Mouse (Mus musculus) myocyte (in vitro differentiated cells): ENCODE results near the gene Olig2.

Source experiments
- CEBPB ChIP-seq: IDR thresholded peaks from 2 replicates; pipeline ENCODE4 v1.6.1; 2011; ENCODE audit warnings: mild to moderate bottlenecking, moderate library complexity; ENCODE audit not compliant: poor library complexity, insufficient read depth, severe bottlenecking
- MYOG ChIP-seq, 3 experiments: IDR thresholded peaks; one replicate each; pipeline ENCODE4 v1.6.1; 2011; ENCODE audit warnings: control low read depth in 2 of 3, low read depth in 2 of 3, mild to moderate bottlenecking in 2 of 3; ENCODE audit not compliant: insufficient read length in 2 of 3, control insufficient read depth in 1 of 3, insufficient read depth in 1 of 3
- POLR2A ChIP-seq: IDR thresholded peaks from one replicate; pipeline ENCODE4 v1.6.1; 2011; ENCODE audit warnings: low read depth, mild to moderate bottlenecking, control low read depth, moderate library complexity; ENCODE audit not compliant: insufficient read length
- TCF12 ChIP-seq: IDR thresholded peaks from one replicate; pipeline ENCODE4 v1.6.1; 2011; ENCODE audit warnings: mild to moderate bottlenecking, control low read depth; ENCODE audit not compliant: poor library complexity, insufficient read depth, severe bottlenecking
- TCF3 ChIP-seq: IDR thresholded peaks from one replicate; pipeline ENCODE4 v1.6.1; 2011; ENCODE audit warnings: low read depth, control low read depth; ENCODE audit not compliant: insufficient read length
- USF1 ChIP-seq: IDR thresholded peaks from one replicate; pipeline ENCODE4 v1.6.1; 2011; ENCODE audit warnings: low read depth, mild to moderate bottlenecking, control low read depth, moderate library complexity

- no peak for TF ChIP-seq POLR2A
- TF ChIP-seq MYOG (IDR thresholded peaks at IDR 0.05; ENCODE audit: control insufficient read depth in 1 of 3, insufficient read depth in 1 of 3, insufficient read length in 2 of 3, low read depth in 2 of 3), result no peak
- TF ChIP-seq TCF12, result no peak
- TF ChIP-seq TCF3, result no peak
- TF ChIP-seq USF1, result no peak
- no peak for TF ChIP-seq CEBPB
Observed at GRCm38 (mm10) chr16:91175892-91176291, 49.4 kb upstream of the Olig2 start.
